Mouse (Mus musculus) macrophage (primary cell): ENCODE measurements around the gene Idnk. TPM values are rescaled to one million over a fixed set of nuclear protein-coding genes. Genes with fewer than 3 reads are reported as not detected.

Experiments
- H3K27ac ChIP-seq: fragments of 350-480 bp; formaldehyde crosslinking; 2 replicates; pipeline ENCODE4 v1.9.0; 2021
- H3K36me3 ChIP-seq: fragments of 350-480 bp; formaldehyde crosslinking; 2 replicates; pipeline ENCODE4 v1.9.0; 2021; ENCODE audit errors: inconsistent target
- H3K4me3 ChIP-seq: fragments of 350-480 bp; formaldehyde crosslinking; 2 replicates; pipeline ENCODE4 v1.9.0; 2021; ENCODE audit errors: inconsistent target
- H3K79me2 ChIP-seq: fragments of 350-480 bp; formaldehyde crosslinking; 2 replicates; pipeline ENCODE4 v1.9.0; 2021; ENCODE audit errors: inconsistent target
- WGBS: methylation state at CpG from one replicate; pipeline ENCODE4 v1.1.7; 2026; ENCODE audit warnings: inconsistent platforms; ENCODE audit not compliant: missing documents; 5-methylcytosine and 5-hydroxymethylcytosine counted together
- polyA plus RNA-seq: library from polyadenylated mRNA; stranded (reverse); fragments of 250-400 nt; gene quantifications from 3 replicates; pipeline ENCODE4 v1.2.4, GENCODE M21; 2018; ENCODE audit warnings: inconsistent platforms

The Idnk gene
- polyA plus RNA-seq, 1 experiment from 2014 or later = 22.2 TPM

DNA sequence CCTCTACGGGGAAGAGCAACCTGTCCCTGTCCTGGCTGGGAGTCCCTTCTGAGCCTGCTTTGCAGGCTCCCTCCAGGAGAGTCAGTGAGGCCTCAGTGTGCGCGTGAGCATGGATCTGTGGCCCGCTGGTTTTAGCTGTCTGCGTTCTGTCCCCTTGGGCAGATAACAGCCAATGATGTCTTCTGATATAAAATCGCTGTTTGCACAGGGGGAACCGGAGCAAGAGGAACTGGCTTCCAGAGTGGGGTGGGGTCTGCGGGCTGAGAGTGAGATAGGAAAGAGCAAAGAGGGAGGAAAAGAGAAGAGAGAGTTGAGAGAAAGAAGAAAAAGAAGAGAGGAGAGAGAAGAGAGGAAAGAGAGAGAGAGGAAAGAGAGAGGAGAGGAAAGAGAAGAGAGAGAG is 413 bp upstream of the Idnk start:
- 29% methylated on average over 8 of the region's 8 CpGs for WGBS
- Histone ChIP-seq H3K4me3 (peak overlapping the region; percentile 90), H3K79me2 (peaks cover 9% of the 10 kb centered on the region; the same call in 1 of the 2 replicates), H3K36me3 (peaks cover 23% of the 10 kb centered on the region), H3K27ac (no peak overlapping the region)

GRCm38 (mm10) chr13:58158099-58158912 is 857 bp downstream of the Idnk start:
- peaks cover 25% of the 10 kb centered on the region for H3K36me3 ChIP-seq
- peak overlapping the region; percentile 31 for H3K27ac ChIP-seq
- peak overlapping the region; percentile 90 for H3K4me3 ChIP-seq
- peaks cover 9% of the 10 kb centered on the region; the same call in 1 of the 2 replicates for H3K79me2 ChIP-seq
- 3% methylated on average over 15 of the region's 16 CpGs for WGBS

- WGBS = 98% methylated on average over 13 of the region's 15 CpGs
- no peak overlapping the region for H3K4me3 ChIP-seq
- peaks cover 9% of the 10 kb centered on the region; the same call in 1 of the 2 replicates for H3K79me2 ChIP-seq
- no peak overlapping the region for H3K27ac ChIP-seq
- H3K36me3 ChIP-seq = peaks cover 38% of the 10 kb centered on the region
Observed at GRCm38 (mm10) chr13:58160761-58161160, 3.3 kb downstream of the Idnk start.

DNA sequence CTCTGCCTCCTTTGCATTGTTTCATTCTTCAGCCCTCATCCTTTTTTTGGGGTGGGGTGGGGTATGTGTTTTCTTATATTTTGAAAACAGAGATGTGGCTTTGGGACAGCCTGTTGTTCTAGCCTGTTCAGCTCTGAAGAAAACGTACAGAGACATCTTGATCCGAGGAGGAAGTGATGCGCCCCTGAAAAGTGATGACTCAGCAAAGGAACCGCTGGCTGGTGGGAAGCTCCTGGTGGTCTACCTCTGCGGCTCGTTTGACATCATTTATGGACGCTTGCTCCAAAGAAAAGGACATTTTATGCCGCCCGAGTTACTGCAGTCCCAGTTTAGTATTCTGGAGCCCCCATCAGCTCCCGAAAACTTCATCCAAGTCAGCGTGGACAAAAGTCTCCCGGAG is 5.9 kb downstream of the Idnk start:
- Histone ChIP-seq H3K4me3 (no peak overlapping the region), H3K27ac (no peak overlapping the region), H3K36me3 (peaks cover 38% of the 10 kb centered on the region), H3K79me2 (peaks cover 9% of the 10 kb centered on the region; the same call in 1 of the 2 replicates)
- WGBS = 86% methylated on average over 12 of the region's 12 CpGs

- Histone ChIP-seq H3K79me2 (no peaks in the 10 kb centered on the region), H3K27ac (no peak overlapping the region), H3K36me3 (peaks cover 18% of the 10 kb centered on the region), H3K4me3 (no peak overlapping the region)
Observed at GRCm38 (mm10) chr13:58168119-58168518, 10.7 kb downstream of the Idnk start.

- H3K79me2 ChIP-seq = no peaks in the 10 kb centered on the region
- H3K27ac ChIP-seq = no peak overlapping the region
- WGBS = 98% methylated on average over 3 of the region's 3 CpGs
- no peak overlapping the region for H3K4me3 ChIP-seq
- H3K36me3 ChIP-seq = peaks cover 54% of the 10 kb centered on the region; the same call in 1 of the 2 replicates
Observed at GRCm38 (mm10) chr13:58176105-58176504, 18.7 kb downstream of the Idnk start.

- 98% methylated on average over 9 of the region's 9 CpGs for WGBS
- no peak overlapping the region for H3K27ac ChIP-seq
- H3K79me2 ChIP-seq = no peaks in the 10 kb centered on the region
- no peak overlapping the region for H3K4me3 ChIP-seq
- peaks cover 60% of the 10 kb centered on the region; the same call in 1 of the 2 replicates for H3K36me3 ChIP-seq
Observed at GRCm38 (mm10) chr13:58177511-58178208, 20.2 kb downstream of the Idnk start.

GRCm38 (mm10) chr13:58181607-58182551 is 24.4 kb downstream of the Idnk start:
- WGBS = 93% methylated on average over 14 of the region's 14 CpGs
- Histone ChIP-seq H3K4me3 (no peak overlapping the region), H3K27ac (no peak overlapping the region), H3K79me2 (peaks cover 4% of the 10 kb centered on the region; the same call in 1 of the 2 replicates), H3K36me3 (peaks cover 56% of the 10 kb centered on the region)

DNA sequence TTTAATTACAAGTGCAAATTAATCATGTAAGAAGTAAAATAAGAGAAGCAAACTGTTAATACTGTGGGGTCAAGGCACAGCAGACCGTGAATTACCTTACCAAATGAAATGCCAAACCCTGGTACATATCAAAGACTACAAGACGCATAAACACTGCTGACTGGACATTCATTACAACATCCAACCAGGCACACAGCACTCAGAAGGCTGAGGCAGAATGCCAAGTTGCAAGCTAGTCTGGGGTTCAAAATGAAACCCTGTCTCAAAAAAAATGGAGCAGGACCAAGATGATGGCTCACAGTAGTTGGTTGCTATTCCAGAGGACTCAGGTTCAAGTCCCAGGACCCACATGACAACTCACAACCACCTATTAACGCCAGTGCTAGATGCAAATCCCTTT is 26.7 kb downstream of the Idnk start:
- Histone ChIP-seq H3K79me2 (peaks cover 18% of the 10 kb centered on the region; the same call in 1 of the 2 replicates), H3K4me3 (no peak overlapping the region), H3K27ac (no peak overlapping the region), H3K36me3 (peaks cover 41% of the 10 kb centered on the region)
- WGBS = 92% methylated on average over 3 of the region's 3 CpGs

GRCm38 (mm10) chr13:58186281-58186680 is 28.8 kb downstream of the Idnk start:
- H3K36me3 ChIP-seq = peaks cover 43% of the 10 kb centered on the region

DNA sequence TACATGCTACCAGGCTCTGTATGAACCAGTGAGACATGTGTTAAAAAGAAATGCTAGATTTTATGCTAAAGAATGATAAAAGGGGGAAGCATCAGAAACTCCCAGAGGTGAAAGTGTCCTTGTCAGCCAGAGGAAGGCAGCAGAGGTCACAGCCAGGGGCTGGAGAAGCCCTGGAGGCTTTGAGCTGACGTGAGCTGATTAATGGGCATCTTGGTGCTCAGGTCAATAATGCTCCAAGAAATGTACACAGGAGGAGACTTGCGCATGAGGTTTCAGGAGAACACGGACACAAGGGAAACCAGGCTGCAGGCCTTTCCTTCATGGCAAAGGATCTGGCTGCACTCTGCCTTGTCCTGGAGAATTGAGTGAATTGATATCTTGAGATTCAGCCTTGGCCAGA is 30.3 kb downstream of the Idnk start:
- no peak overlapping the region for H3K27ac ChIP-seq
- peaks cover 18% of the 10 kb centered on the region; the same call in 1 of the 2 replicates for H3K79me2 ChIP-seq
- peaks cover 52% of the 10 kb centered on the region for H3K36me3 ChIP-seq
- WGBS = 94% methylated on average over 3 of the region's 3 CpGs
- no peak overlapping the region for H3K4me3 ChIP-seq

More at GRCm38 (mm10) chr13:58186281-58186680, 28.8 kb downstream of the Idnk start:
- no peak overlapping the region for H3K27ac ChIP-seq
- H3K79me2 ChIP-seq = peaks cover 18% of the 10 kb centered on the region; the same call in 1 of the 2 replicates
- no peak overlapping the region for H3K4me3 ChIP-seq
- WGBS = 98% methylated on average over 8 of the region's 8 CpGs

- no peak overlapping the region for H3K4me3 ChIP-seq
- H3K36me3 ChIP-seq = peaks cover 51% of the 10 kb centered on the region
- 58% methylated on average over 4 of the region's 4 CpGs for WGBS
- H3K79me2 ChIP-seq = peaks cover 18% of the 10 kb centered on the region; the same call in 1 of the 2 replicates
- no peak overlapping the region for H3K27ac ChIP-seq
Observed at GRCm38 (mm10) chr13:58188412-58188811, 31.0 kb downstream of the Idnk start.

DNA sequence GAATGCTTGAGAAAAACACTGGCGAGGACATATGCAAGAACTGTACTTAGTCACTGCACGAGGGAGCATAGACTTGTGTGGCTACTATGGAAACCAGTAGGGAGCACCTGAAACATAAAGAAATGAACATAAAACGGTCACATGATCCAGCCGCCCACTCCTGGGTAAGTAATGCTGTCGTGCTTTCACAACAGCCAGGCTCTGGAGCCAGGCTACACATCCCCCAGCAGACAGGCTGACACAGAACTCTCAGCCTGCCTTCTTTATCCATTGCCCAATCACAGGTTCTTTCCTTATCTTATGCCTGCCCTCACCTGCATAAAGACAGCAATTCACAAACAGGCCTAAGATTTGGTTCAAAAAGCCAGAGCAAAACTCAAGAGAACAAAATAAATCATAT is 32.0 kb downstream of the Idnk start:
- Histone ChIP-seq H3K79me2 (peaks cover 18% of the 10 kb centered on the region; the same call in 1 of the 2 replicates), H3K27ac (no peak overlapping the region), H3K36me3 (peaks cover 51% of the 10 kb centered on the region), H3K4me3 (no peak overlapping the region)
- 90% methylated on average over 5 of the region's 5 CpGs for WGBS

GRCm38 (mm10) chr13:58191516-58191915 is 34.1 kb downstream of the Idnk start:
- 98% methylated on average over 14 of the region's 14 CpGs for WGBS
- Histone ChIP-seq H3K79me2 (peaks cover 22% of the 10 kb centered on the region; the same call in 1 of the 2 replicates), H3K36me3 (peaks cover 52% of the 10 kb centered on the region), H3K27ac (no peak overlapping the region), H3K4me3 (no peak overlapping the region)
